Mouse (Mus musculus): Measurements from ENCODE around the gene Ppfibp1. TPM values are rescaled to one million over a fixed set of nuclear protein-coding genes. Genes with fewer than 3 reads are reported as not detected.

Gene Ppfibp1
- total RNA-seq, 1 experiment from 2014 or later: 4.5 TPM

DNA sequence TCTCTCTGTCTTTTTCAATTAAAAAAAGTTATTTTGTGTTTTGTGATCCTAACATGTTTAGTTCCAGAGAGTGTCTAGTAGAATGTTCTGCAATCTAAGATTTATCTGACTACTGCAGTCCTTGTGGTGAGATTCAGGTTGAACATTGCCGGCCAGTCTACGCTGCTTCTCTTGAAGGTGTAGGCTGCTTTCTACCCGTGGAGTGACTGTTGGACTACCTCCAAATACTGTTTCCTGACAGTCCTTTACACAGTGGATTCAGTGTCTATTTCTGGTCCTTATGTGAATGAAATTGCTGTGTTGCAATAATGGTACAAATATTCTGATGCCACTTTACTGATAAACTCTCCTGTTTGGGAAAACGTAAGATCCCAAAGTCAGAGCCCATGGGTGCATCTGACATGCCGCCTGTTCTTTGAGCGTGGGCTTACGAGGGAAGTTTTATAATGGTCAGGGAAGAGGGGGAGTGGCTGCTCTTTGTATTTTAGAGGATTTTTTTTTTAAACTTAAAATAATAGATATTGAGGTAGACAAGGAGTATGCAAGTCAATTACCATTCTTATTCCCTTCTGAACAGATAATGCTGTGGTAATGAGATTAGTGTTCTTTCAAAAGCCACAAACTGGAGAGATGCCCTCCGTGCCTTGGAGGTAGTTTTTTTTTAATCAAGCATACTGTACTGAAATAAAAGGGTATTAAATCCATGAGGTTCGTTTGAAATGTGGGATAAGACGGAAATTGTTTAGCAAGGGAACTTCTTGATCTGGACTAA, 61.6 kb downstream of the Ppfibp1 start:
- no peak for ATAC-seq (ENCODE audit: extremely low read depth, insufficient number of reproducible peaks, low FRiP score, poor library complexity, severe bottlenecking)

DNA sequence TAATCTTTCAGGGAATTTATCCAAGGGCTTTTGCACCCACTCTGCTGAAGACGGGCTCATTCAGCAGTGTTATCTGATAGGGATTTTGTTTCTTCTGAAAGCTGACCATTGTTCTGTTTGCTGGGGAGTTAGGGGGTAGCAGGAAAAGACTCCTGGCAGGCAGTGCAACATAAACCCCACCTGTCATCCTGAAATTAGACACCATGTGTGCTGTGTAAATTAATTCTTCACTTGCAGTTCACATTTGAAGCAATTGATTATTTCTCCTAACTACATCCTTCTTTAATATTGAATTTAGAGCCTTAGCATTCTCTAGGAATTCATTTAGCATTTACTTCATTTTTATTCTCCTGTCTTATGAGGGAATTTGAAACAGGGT, 62.2 kb downstream of the Ppfibp1 start:
- ATAC-seq (ENCODE audit: extremely low read depth, insufficient number of reproducible peaks, low FRiP score, poor library complexity, severe bottlenecking): no peak

DNA sequence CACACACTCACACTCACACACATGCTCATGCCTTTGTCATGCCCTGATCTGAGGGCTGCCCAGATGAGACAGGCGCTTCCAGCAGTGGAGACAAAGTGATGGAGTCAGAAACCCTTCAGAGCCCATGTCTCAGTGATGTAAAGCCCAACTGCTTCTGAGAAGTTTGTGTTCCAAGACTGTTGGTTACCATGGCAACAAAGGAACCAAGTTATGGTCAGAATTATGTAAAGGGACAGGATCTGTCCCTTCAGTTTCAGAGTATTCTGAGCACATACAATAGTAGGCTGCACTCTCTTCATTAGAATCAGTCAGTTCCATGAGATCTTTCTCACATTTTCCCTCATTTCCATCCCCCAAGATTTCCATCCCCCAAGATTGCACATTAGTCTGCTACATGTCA, 66.0 kb downstream of the Ppfibp1 start, which contains the start of gene 1700034J05Rik:
Gene 1700034J05Rik (minus strand): TSS at position 165 of the 400 bp plus-strand sequence.
- ATAC-seq (ENCODE audit: extremely low read depth, insufficient number of reproducible peaks, low FRiP score, poor library complexity, severe bottlenecking): no peak

DNA sequence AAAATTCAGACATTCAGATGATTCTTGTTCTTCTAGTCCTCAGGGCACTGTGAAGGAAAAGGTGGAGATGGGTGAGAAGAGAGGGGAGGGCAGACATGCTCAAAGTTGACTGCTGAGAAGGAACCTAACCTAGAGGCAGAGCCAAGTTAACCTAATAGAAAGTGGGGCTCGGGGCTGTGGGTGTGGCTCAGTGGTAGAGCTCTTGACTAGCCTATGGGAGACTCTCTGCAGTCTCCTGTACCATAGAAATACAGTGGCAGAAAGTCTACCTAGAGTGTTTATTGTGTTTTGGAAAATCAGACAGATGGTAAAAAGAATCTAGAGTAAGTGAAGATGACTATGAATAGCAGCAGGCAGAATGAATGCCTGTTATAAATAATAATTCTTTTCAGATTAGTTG, 67.2 kb downstream of the Ppfibp1 start:
- no peak for ATAC-seq (ENCODE audit: extremely low read depth, insufficient number of reproducible peaks, low FRiP score, poor library complexity, severe bottlenecking)

DNA sequence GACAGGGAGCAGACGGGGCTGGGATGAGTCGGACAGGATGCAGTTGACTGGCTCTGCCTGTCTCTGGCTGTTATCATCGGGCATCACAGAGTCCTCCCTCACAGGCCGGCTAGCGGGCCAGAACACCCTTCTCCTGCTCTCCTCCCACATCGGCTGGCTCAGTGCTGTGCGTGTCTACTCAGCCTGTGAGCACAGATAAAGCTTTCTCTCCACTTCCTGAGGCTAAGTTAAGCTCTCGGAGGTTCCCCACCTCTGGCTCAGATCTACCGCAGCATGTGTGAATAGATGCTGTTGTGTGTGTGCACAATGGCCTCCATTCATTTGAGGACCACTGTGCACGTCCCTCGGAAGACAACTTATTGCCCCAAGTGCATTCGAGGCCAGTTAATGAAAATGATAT, 67.6 kb downstream of the Ppfibp1 start:
- ATAC-seq (ENCODE audit: extremely low read depth, insufficient number of reproducible peaks, low FRiP score, poor library complexity, severe bottlenecking): no peak

DNA sequence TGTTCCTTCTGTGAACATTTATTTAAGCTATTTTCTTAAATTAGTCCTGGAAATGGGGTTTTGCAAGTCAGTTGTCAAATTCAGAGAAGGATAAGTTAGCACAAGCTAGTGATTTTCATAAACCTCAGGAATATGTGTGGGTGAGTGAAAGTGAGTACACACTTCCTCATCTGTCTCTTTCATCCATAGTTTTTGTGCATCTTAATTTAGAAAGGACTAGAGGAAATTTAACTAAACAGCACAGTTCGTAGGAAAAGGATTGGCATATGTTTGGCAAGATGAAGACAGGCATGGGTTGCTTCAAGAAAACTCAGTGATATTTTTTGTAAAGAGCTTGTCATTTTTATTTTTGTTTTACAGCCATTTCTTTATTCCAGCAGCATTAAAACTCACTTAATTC, 68.7 kb downstream of the Ppfibp1 start:
- no peak for ATAC-seq (ENCODE audit: extremely low read depth, insufficient number of reproducible peaks, low FRiP score, poor library complexity, severe bottlenecking)

DNA sequence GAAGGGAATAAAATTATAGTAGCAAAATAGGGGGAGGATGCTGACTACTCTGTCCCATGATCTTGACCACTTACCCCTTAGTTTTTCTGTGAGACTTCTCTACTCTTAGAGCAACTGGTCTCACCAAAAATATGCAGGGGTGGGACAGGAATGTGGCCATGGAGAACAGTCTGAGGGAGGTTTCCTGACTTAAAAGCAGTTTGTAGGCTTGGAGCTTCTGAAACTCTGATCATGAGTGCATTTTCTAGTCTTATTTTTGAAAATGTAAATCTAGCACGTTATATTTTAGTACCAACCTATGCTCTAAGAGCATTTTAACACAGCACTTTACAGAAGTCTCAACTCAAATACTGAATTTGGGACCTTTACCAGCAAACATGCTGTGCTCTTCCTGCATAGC, 70.4 kb downstream of the Ppfibp1 start:
- no peak for ATAC-seq (ENCODE audit: extremely low read depth, insufficient number of reproducible peaks, low FRiP score, poor library complexity, severe bottlenecking)

DNA sequence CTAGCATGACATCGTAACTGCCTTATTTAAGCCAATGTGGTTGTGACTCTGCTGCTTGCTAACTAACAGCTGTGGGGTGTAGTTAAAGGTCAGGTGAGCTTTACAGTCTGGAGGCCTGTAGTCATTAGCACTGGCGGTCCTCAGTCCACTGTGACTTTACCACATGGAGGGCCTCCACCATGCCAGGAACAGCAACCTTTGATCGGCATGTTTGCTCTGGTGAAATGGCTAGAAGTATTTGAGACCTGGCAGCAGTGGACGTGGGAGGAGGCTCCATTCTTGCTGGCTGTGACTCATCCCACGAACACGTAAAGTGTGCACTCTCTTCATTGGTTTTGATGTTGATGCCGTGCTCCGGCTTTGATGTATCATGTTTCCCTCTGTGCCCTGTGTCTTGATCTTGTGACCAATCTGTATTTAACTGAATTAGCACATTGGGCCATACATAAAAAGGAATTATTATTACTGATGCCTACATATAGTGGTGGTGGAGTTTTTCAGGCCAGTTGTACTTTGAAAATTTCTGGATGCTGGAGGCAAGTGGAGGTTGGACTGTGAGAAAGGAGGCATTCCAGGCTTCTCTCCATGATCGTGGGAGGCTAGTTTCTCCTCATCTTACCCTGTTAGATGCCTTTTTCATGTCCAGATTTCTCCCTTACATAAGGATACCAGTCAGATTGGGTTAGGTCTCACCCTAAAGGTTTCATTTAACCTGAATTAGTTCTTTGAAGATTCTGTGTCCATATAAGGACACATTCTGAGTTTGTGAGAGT, 71.8 kb downstream of the Ppfibp1 start:
- no peak for ATAC-seq (ENCODE audit: extremely low read depth, insufficient number of reproducible peaks, low FRiP score, poor library complexity, severe bottlenecking)

DNA sequence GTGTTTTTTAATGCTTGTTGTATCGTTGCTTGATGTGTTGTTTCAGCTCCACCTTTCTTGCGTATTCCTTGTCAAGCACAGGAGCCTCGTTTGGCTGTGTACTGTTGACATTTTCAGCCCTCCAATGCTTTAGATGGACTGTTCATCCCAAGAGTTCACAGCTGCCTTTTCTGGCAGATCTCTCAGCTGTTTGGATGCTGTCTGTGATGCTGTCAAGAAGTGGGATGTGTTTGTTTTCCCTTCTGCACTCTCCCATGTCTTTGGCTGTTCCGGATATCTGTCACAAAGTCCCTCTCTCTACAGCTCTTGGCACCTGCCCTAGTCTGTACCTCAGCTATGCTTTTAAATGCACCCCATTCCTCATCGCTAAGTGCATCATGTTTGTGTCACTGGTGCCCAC, 72.7 kb downstream of the Ppfibp1 start:
- ATAC-seq (ENCODE audit: extremely low read depth, insufficient number of reproducible peaks, low FRiP score, poor library complexity, severe bottlenecking): no peak

DNA sequence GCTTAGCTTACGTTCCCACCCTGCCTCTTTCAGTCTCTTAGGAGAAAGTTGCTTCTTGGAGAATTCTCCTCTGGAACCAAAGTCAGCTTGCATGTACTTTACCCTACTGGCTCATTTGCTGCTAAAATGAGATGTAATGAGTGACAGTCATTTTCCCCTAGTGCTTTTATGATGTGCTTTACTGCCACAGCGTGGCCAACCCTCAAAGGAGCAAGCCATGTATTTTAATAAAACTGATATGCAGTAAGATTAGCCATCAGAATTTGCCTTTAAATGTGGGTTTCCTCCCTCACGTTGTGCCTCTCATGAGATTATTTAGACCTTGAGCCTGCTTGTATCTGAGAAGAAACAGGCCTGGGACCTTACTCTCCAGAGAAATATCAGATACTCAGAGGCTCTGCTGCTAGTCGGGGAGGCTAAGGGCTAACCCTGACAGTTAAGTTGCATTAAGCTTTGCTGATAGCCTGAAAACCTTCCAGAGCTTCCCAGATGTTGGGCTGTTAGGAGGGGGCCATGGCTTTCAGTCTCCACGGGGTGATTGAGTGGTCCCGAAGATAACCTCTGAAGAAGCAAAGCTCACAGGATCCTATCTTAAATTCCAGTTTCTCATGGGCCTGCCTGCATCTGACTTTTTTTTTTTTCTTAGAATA, 73.7 kb downstream of the Ppfibp1 start:
- no peak for ATAC-seq (ENCODE audit: extremely low read depth, insufficient number of reproducible peaks, low FRiP score, poor library complexity, severe bottlenecking)

DNA sequence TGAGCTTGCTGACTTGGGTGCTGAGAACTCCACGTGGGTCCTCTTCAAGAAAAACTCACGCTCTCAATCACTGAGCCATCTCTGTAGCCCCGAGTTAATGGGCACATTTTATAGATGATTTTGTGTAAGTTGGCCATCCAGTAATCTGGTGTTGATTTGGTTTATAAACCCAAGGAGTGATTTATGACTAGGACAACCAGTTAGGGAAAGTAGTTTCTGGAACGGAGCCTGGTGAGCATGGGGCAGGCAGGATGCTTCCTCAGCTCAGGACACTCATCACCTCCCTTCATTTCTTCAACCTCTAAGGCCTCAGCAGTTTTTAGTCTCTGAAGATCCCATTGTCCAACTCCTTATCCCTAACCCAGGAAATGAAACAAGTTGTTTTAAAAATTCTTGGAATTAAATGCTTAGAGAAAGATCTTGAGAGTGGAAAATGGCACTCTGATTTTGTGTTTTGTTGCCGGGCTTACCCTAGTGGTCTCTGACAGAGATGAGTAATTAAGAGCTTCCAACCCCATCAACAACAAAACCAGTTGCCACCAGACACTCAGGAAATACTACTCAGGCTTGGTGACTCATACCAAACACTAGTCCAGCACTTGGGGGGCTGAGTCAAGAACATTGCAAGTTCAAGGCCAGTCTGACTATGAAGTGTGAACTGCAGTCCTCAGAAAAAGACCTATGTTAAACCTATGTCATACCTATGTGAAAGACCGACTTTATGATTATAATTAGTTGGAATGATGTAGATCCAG, 75.3 kb downstream of the Ppfibp1 start:
- no peak for ATAC-seq (ENCODE audit: extremely low read depth, insufficient number of reproducible peaks, low FRiP score, poor library complexity, severe bottlenecking)

DNA sequence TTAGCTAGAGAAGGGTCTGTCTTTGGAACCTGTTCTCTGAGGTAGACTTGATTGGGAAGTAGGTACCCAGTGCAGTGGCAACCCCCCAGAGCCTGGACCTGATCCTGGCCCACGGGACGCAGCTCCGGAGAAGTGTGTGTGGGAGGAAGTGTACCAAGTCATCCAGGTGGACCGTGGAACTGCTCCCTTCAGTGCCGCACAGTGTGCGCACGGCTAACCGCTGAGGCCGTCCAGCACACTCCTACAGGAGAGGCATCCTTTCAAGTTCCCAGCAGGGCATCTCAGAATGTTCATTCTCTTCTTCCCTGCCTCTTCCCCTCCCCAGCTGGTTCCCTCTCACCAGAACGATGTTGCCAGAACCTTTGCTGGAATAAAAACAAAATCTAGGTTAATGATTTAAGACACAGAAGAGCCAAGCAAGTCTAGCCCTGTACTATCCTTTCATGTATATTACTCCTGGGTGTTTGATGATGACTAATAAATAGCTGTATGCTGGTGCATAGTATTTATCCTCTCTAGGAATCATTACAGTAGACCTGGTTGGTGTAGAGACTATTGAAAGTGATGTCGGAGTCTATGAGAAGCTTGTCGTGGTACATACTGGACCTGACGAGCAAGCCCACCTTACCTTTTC, 77.0 kb downstream of the Ppfibp1 start:
- no peak for ATAC-seq (ENCODE audit: extremely low read depth, insufficient number of reproducible peaks, low FRiP score, poor library complexity, severe bottlenecking)

DNA sequence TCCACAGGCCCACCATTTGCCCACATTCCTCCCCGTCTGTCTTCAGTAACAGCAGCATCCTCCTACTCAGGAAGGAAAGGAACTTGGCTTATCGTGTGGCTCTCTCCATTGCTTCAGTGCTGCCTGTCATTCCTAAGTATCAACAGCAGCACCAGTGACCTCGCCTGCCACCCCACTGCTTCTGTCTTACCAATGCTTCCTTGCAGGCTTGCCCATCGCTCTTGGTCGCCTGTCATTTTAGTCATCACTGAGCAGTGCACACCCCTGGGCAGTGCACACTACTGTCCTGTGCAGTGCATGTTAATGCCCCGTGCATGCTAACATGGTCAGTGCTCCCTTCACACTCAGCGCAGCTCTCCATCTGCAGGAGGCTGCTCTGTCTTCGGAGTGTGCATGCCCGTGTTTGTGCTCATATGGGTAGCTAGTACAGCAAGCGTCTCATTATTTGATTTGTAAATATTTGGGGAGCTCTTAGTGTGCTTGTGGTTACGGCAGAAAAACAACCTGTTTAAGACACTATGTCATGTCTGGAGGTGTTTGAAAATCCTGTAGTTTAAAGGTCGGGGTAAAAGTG, 78.2 kb downstream of the Ppfibp1 start:
- ATAC-seq (ENCODE audit: extremely low read depth, insufficient number of reproducible peaks, low FRiP score, poor library complexity, severe bottlenecking): 0 out of 2 replicates have a peak, but pooled peaks have one; percentile 6

DNA sequence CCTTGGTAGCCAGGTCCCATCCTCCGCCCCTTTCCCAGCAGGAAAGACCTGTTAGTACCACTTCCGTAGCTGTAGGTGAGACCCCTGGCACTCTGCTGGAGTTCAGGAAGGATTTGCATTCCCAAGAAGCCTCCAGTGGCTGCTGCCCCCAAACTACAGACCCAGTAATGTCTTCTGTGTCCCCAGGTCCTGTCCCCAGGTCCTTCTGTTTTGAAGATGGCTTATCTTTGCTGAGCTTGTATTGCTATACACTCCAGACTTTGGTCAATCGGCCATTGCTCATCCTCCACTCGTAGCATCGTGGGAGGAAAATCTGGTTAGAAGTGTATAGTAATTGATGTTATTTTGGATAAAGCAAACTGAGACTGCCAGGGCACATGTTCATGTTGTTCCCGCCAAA, 79.5 kb downstream of the Ppfibp1 start:
- no peak for ATAC-seq (ENCODE audit: extremely low read depth, insufficient number of reproducible peaks, low FRiP score, poor library complexity, severe bottlenecking)

DNA sequence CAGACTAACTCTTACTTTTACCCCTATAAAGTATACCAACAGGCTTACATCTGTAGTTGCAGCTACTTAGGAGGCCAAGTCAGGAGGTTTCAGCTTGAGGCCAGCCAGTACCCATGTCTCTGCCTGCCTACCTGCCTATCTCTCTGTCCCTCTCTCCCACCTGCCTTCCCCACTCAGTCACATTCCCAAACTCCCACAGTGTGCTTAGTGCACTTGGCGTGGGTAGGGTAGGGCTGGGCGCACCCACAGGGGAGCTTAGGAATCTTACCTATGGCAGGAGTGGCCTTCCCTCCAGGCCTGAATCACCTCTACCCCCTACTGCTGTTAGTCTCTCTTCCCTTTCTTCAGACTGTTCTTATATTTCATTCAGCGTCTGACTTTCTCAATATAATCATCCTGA, 82.5 kb downstream of the Ppfibp1 start:
- no peak for ATAC-seq (ENCODE audit: extremely low read depth, insufficient number of reproducible peaks, low FRiP score, poor library complexity, severe bottlenecking)

DNA sequence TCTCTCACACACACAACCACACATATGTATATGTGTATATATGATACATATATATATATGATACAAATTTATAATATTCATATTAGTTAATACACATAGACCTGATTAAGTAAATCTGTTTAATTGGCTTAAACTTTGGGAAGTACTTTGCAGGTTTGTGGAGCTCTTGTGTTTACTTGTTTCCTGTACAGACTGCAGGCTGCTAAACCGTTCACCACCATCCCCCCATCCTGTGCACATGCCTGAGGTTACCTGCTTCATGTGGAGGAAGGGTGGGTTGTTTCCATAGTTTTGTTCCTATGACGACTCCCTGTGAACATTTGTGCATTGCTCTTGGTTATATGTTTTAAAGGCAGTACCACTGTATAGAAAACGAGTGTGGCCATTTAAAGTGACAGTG, 83.1 kb downstream of the Ppfibp1 start:
- ATAC-seq (ENCODE audit: extremely low read depth, insufficient number of reproducible peaks, low FRiP score, poor library complexity, severe bottlenecking): no peak

DNA sequence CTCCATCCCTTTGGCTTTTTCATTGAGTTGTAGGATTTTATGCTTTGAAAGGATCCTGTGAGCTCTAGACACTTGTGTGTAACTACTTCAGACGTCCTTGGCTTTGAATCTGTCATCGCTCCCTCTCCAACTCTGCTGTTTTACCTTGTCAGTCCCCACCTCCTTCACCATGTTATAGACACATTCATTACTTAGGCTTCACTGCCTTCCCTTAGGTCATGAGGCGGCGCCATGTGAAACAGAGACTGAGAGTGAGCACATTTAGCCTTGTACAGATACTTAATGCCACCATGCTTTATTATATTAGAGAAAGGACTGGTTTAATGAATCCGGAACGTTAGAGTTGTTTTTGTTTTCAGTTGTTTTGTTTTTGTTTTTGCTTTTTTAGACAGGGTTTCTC, 83.7 kb downstream of the Ppfibp1 start:
- no peak for ATAC-seq (ENCODE audit: extremely low read depth, insufficient number of reproducible peaks, low FRiP score, poor library complexity, severe bottlenecking)

DNA sequence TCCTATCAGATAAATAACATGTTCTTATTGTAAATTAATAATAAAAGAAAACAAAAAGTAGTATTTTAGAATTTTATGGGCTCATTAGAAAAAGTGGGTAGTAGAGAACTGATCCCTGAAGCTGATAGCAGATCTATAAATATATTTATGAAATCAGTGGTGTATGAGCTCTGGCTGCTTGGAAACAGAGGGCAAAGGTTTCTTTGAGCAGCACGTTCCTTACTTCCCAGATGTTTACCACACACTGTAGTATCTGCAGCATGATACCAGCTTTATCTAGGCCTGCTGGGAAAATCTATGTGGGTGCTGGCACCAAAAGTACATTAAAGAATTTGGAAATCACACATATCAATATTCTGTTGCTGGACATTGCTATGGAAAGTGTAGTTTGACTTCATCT, 84.5 kb downstream of the Ppfibp1 start:
- no peak for ATAC-seq (ENCODE audit: extremely low read depth, insufficient number of reproducible peaks, low FRiP score, poor library complexity, severe bottlenecking)

Measured in neutrophil, adult 5-6 weeks (primary cell).